Mouse (Mus musculus): ENCODE results near the gene Wnt3a.

DNA sequence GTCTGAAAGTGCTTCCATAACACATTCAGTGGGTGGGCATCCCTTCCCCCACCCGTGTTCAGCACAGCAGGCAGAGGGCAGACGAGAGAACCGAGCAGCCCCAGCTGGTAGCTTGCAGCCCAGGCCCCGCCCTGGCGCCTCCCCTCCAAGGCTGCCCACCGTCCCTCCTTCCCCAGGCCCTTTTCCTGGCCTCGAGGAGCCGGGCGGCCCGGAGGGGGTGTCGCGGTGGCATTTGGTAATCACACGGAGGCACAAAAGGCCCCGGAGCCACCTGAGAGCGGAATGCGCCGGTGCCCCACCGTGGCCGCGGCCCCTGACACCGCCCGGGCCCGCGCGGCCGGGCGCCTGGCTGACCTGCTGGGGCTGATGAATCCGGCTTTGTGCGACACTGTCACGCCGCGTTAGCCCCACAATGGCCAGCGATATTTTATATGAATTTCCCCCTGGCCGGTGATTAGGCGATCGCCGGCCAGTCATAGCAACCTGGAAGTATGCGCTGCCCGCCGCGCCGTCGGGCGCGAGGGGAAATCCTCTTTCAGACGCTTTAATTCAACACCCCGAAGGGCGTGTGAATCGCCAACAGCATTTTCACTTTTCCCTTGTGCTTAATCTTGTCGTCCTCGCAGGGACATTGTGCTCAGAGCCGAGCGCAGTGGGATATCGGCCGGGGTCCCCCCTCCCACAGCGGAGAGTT is 26.5 kb downstream of the Wnt3a start:
- TF ChIP-seq POLR2A (IDR thresholded peaks at IDR 0.05; ENCODE audit: borderline replicate concordance, extremely low read depth, insufficient read depth, insufficient read length, poor library complexity, severe bottlenecking) (no peak; the same call in 1 of the 2 replicates), CTCF (IDR thresholded peaks at IDR 0.05; ENCODE audit: borderline replicate concordance, extremely low read depth, insufficient read depth, insufficient read length) (peak; percentile 35; the same call in 1 of the 2 replicates)

Data from brain, embryonic 14.5 days (tissue).